Mouse (Mus musculus): ENCODE results near the gene Cnot8.

DNA sequence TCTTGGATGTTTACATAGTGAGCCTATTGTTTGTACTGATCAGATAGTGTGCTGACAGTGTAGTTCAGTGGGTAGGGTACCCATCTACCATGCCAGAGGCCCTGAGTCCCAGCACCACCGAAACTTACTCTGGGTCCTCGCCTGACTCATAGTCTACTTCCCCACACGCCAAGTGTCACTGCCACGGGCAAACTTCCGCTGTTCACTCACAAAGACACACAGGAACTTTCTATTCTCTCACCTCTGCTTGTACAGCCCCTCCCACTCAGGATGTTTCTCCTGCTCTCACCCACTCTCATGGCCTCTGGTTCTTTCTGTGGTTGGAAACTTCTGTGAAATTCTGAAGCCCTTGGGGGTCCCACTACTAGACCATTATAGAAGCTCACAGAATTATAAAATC, 7.8 kb upstream of the Cnot8 start:
- TF ChIP-seq CTCF (IDR thresholded peaks at IDR 0.05; ENCODE audit: borderline replicate concordance, extremely low read depth, insufficient read depth, insufficient read length), result no peak
- TF ChIP-seq POLR2A (IDR thresholded peaks at IDR 0.05; ENCODE audit: borderline replicate concordance, extremely low read depth, insufficient read depth, insufficient read length, poor library complexity, severe bottlenecking), result no peak
